ENCODE assay signal across 9 mouse cellular contexts in genomic region chr19:55091602-55092413, GRCm38 (mm10). TPM values are rescaled to one million over a fixed set of nuclear protein-coding genes. Genes with fewer than 3 reads are reported as not detected.
A peak's percentile ranks its signal among the peaks of the same experiment; 100 is the strongest.
DNase-seq lines count a peak whose midpoint lies in the region; ATAC-seq lines count a peak whose summit lies in the region.
"Had no signal": no experiment of that assay in that cellular context is flagged by ENCODE, and none has a peak within 500 bp of the region (broad histone marks: within the 10 kb centered on the region; RNA-seq: fewer than 3 reads in every experiment).

No protein-coding gene starts in this region.

- peak overlapping the region; percentile 45 for H3K27ac ChIP-seq in liver, embryonic 16.5 days (ENCODE audit: low read length)

- peaks cover 20% of the 10 kb centered on the region for H3K4me1 ChIP-seq in liver, embryonic 16.5 days (ENCODE audit: control insufficient read depth, low read depth, low read length)

- peaks cover 19% of the 10 kb centered on the region for H3K36me3 ChIP-seq in liver, embryonic 16.5 days (ENCODE audit: control insufficient read depth, insufficient read depth)

- peak; percentile 57 for ATAC-seq in liver, embryonic 16.5 days (ENCODE audit: low read depth)

- no peak overlapping the region for H3K4me2 ChIP-seq in liver, embryonic 16.5 days (ENCODE audit: low read depth, low read length)

- H3K9ac ChIP-seq in liver, embryonic 16.5 days (ENCODE audit: low read depth, low read length), result no peak overlapping the region

- peak; percentile 33 to 56 for DNase-seq in left cerebral cortex, adult 18-20 months (ENCODE audit: low spot score in 2 of 2)
- no peak for DNase-seq in left cerebral cortex, postnatal 4 days
- peak; percentile 57 for DNase-seq in kidney, postnatal 36 days
- peak; percentile 54 for DNase-seq in right cerebral cortex, postnatal 25 days
- DNase-seq in testis, postnatal 10 days (ENCODE audit: low spot score), result no peak
- no peak for DNase-seq in gastrocnemius, postnatal 4 days (ENCODE audit: low spot score in 2 of 2)
- DNase-seq: adrenal gland, adult 8-10 months had no signal

- H3K27me3 ChIP-seq in liver, embryonic 16.5 days (ENCODE audit: control insufficient read depth, insufficient read depth, low read depth, low read length), result no peaks in the 10 kb centered on the region

- intact Hi-C loops in left cerebral cortex, postnatal 4 days (cut with DNase I), result loop anchor here (5.0 kb wide), 1 partner anchor 105 kb away; no protein-coding TSS in a partner anchor

- H3K9me3 ChIP-seq in liver, embryonic 16.5 days (replicated peaks; ENCODE audit: control insufficient read depth, low read length), result no peaks in the 10 kb centered on the region
- H3K9me3 ChIP-seq: G1E had no signal

- WGBS in liver, embryonic 16.5 days (ENCODE audit: insufficient replicate concordance), result 65% methylated on average over 17 of the region's 17 CpGs

- no peak overlapping the region for H3K4me3 ChIP-seq in liver, embryonic 16.5 days (ENCODE audit: low read depth, low read length)

RNA-seq across cellular contexts. Expression of gene Gpam, which starts 35.2 kb away (rescaled TPM):
- total RNA-seq in left cerebral cortex, adult 18-20 months (2021), result 10 to 100 TPM; 39.3 to 41.4 TPM
- 10 to 100 TPM; 47.3 to 47.5 TPM for total RNA-seq in left cerebral cortex, postnatal 4 days (2021)
- 43.3 and 45.2 TPM in 2 replicates for polyA plus RNA-seq in liver, embryonic 16.5 days (2015; fragmentation: Nextera tagmentation; extraction: Ambion mirVana)
- total RNA-seq in gastrocnemius, postnatal 4 days (2021), result 10 to 100 TPM; 67.6 to 79.1 TPM

Comparison
In these comparisons a context has a peak if more than half of its experiments do, and no peak if none do; other contexts are left out.
1. DNase-seq: peak in left cerebral cortex, adult 18-20 months (2 of 2), kidney, postnatal 36 days (2 of 2) and right cerebral cortex, postnatal 25 days (single experiment); none in left cerebral cortex, postnatal 4 days (single experiment), testis, postnatal 10 days (single experiment) and gastrocnemius, postnatal 4 days (0 of 2).